Mouse (Mus musculus) myocyte (in vitro differentiated cells): ENCODE data around the gene Cmtm2a.

ENCODE experiments used
- CEBPB ChIP-seq: IDR thresholded peaks from 2 replicates; pipeline ENCODE4 v1.6.1; 2011; ENCODE audit warnings: mild to moderate bottlenecking, moderate library complexity; ENCODE audit not compliant: poor library complexity, insufficient read depth, severe bottlenecking
- E2F4 ChIP-seq: IDR thresholded peaks from one replicate; pipeline ENCODE4 v1.6.1; 2011; ENCODE audit warnings: mild to moderate bottlenecking, control low read depth, moderate library complexity; ENCODE audit not compliant: insufficient read depth
- MAX ChIP-seq: IDR thresholded peaks from one replicate; pipeline ENCODE4 v1.6.1; 2011; ENCODE audit warnings: low read depth, mild to moderate bottlenecking, control low read depth
- MYOG ChIP-seq, 3 experiments: IDR thresholded peaks; one replicate each; pipeline ENCODE4 v1.6.1; 2011; ENCODE audit warnings: control low read depth in 2 of 3, low read depth in 2 of 3, mild to moderate bottlenecking in 2 of 3; ENCODE audit not compliant: insufficient read length in 2 of 3, control insufficient read depth in 1 of 3, insufficient read depth in 1 of 3
- POLR2A ChIP-seq: IDR thresholded peaks from one replicate; pipeline ENCODE4 v1.6.1; 2011; ENCODE audit warnings: low read depth, mild to moderate bottlenecking, control low read depth, moderate library complexity; ENCODE audit not compliant: insufficient read length
- POLR2AphosphoS2 ChIP-seq: IDR thresholded peaks from one replicate; pipeline ENCODE4 v1.6.1; 2011; ENCODE audit warnings: low read depth, control low read depth; ENCODE audit not compliant: insufficient read length
- REST ChIP-seq: IDR thresholded peaks from one replicate; pipeline ENCODE4 v1.6.1; 2011; ENCODE audit warnings: mild to moderate bottlenecking, control low read depth, moderate library complexity; ENCODE audit not compliant: insufficient read depth, insufficient read length
- SRF ChIP-seq: IDR thresholded peaks from one replicate; pipeline ENCODE4 v1.6.1; 2011; ENCODE audit warnings: low read depth; ENCODE audit not compliant: control insufficient read depth, insufficient read length
- TCF12 ChIP-seq: IDR thresholded peaks from one replicate; pipeline ENCODE4 v1.6.1; 2011; ENCODE audit warnings: mild to moderate bottlenecking, control low read depth; ENCODE audit not compliant: poor library complexity, insufficient read depth, severe bottlenecking
- TCF3 ChIP-seq: IDR thresholded peaks from one replicate; pipeline ENCODE4 v1.6.1; 2011; ENCODE audit warnings: low read depth, control low read depth; ENCODE audit not compliant: insufficient read length
- USF1 ChIP-seq: IDR thresholded peaks from one replicate; pipeline ENCODE4 v1.6.1; 2011; ENCODE audit warnings: low read depth, mild to moderate bottlenecking, control low read depth, moderate library complexity

DNA sequence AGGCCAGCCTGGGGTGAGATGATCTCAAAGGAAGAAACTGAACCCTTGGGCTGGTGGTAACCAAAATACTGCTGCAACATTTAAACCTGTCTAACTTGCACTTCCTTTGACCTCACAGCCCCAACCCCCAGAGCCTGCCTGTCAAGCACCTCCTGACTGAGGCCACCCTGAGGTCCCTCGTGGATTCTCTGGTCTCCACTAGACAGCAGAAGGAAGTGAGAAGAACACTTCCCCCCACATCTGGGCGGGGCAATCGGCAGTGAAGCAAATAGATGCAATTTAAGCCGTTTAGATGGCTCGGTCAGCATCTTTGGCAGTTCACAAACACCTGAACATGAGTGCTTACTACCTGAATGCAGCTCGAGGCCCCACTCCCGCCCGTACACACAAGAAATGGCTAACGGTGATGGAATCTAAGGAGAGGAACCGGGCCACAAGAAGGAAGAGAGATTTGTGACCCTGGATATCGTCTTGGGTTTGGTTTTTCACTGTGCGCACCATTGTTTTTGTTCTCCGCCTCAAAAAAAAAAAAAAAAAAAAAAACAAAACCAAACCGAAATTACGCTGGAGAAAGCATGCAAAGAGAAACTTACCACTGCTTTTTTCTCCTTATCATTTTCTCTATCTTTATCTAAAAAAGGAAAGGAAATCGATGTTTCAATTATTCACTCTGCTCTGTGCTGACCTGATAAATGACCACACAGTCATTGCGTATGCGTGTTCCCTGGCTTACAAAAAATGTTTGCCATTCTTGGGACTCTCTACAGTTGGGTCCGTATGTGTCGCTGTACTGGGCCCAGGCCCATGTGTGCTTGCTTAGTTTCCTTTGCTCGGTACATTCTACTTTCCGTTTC is 45.7 kb downstream of the Cmtm2a start:
- TF ChIP-seq POLR2A = no peak
- TF ChIP-seq SRF = no peak
- TF ChIP-seq TCF12 = no peak
- TF ChIP-seq CEBPB = no peak
- no peak for TF ChIP-seq MAX
- no peak for TF ChIP-seq MYOG (IDR thresholded peaks at IDR 0.05; ENCODE audit: control insufficient read depth in 1 of 3, insufficient read depth in 1 of 3, insufficient read length in 2 of 3, low read depth in 2 of 3)
- TF ChIP-seq USF1 = no peak
- TF ChIP-seq POLR2AphosphoS2 = no peak
- no peak for TF ChIP-seq E2F4
- TF ChIP-seq REST = no peak
- TF ChIP-seq TCF3 = no peak
